Mouse (Mus musculus) intestine, embryonic 15.5 days (tissue): ENCODE results near the gene Srrm2. TPM values are rescaled to one million over a fixed set of nuclear protein-coding genes. Genes with fewer than 3 reads are reported as not detected.

Source experiments
- ATAC-seq: fragments of 200-750 bp; cut with Nextera tagmentation; 2 replicates; pipeline ENCODE4 v1.8.0; 2017; ENCODE audit warnings: moderate TSS enrichment, moderate library complexity
- H3K27ac ChIP-seq: fragments of 300-500 bp; sonication (generic); 2 replicates; pipeline ENCODE4 v1.5.1; 2015; ENCODE audit warnings: mild to moderate bottlenecking, inconsistent platforms
- H3K27me3 ChIP-seq: fragments of 300-500 bp; sonication (generic); replicated peaks from 2 replicates; pipeline ENCODE4 v1.6.1; 2015; ENCODE audit warnings: inconsistent platforms
- H3K36me3 ChIP-seq: fragments of 300-500 bp; sonication (generic); 2 replicates; pipeline ENCODE4 v1.6.1; 2015; ENCODE audit warnings: inconsistent platforms
- H3K4me1 ChIP-seq: fragments of 300-500 bp; sonication (generic); replicated peaks from 2 replicates; pipeline ENCODE4 v1.6.1; 2015; ENCODE audit warnings: inconsistent platforms
- H3K4me2 ChIP-seq: fragments of 300-500 bp; sonication (generic); replicated peaks from 2 replicates; pipeline ENCODE4 v1.6.1; 2015; ENCODE audit warnings: mild to moderate bottlenecking, inconsistent platforms
- H3K4me3 ChIP-seq: fragments of 300-500 bp; sonication (generic); replicated peaks from 2 replicates; pipeline ENCODE4 v1.5.1; 2015; ENCODE audit warnings: inconsistent platforms
- H3K9ac ChIP-seq: fragments of 300-500 bp; sonication (generic); 2 replicates; pipeline ENCODE4 v1.6.1; 2015; ENCODE audit warnings: inconsistent platforms
- H3K9me3 ChIP-seq: fragments of 300-500 bp; sonication (generic); 2 replicates; pipeline ENCODE4 v1.6.1; 2016; ENCODE audit warnings: inconsistent platforms
- WGBS: fragments of 180-500 bp; shearing (Covaris S2); methylation state at CpG from one replicate; pipeline ENCODE4 v1.1.7; 2015; 5-methylcytosine and 5-hydroxymethylcytosine counted together
- polyA plus RNA-seq: library from polyadenylated mRNA; unstranded; fragments of >200 nt; fragmentation: Nextera tagmentation; extraction: Ambion mirVana; gene quantifications from 2 replicates; pipeline ENCODE4 v1.2.1, GENCODE M21; 2015

The Srrm2 gene
- polyA plus RNA-seq = 408 and 435 TPM in 2 replicates

DNA sequence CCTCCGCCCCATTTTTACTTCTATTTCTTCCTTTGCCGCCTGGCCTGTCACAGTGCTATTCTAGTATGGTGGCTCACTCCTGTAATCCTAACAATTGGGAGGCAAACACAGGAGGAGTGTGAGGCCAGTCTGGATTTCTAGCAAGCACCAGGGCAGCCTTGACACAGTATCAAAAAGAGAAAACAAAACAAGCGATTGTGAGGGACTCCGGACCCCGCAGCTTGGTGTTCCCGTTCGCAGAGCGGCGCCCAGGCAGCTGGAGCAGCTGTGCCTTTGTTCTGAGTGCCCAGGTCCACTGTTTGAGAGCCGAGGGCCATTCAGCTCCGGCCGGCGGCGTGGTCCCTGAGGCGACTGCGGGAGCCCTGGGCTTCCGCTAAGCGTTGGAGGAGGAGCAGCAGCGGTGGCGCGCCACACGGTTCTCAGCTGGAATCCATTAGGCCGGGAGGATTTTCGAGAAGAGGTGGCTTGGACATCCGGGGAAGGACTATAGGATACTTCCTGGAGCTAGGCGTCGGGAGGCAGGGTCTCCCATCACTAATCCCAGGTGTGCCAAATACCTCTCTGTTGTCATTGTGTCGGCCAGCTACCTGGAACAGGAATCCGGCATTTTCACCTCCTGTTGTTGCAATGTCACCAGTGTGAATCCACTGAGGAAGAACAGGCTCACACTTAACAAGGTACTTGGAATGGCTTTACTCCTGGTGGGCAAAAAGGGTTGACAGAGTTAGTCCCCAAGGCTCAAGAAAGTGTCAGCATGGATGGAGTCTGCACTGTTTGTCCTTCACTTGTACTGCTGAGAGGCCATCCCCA is at the start of gene Srrm2:
TSS of gene Srrm2 (plus strand) at position 264 of the 810 bp plus-strand sequence.
- 3% methylated on average over 29 of the region's 29 CpGs for WGBS

DNA sequence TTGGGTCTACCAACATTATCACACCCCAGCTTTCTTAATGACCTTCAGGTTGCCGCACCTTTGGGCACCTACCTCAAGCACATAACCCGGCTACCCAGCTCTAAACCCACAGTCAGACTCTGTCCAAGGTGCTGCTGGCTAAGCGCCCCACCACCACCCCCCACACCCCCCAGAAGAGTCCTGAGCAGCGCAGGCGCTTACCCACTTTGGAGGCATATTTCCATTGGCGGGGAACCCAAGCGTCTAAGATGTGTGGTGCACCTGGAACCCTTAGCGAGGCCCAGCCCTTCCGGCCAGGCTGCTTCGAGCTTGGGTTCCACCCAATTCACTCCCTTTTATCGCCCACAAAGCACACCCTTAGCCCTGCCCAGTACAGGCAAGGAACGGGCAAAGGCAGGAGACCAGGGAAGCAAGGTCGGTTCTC is 49.7 kb upstream of the Srrm2 start, which contains the start of gene Paqr4:
TSS of gene Paqr4 (minus strand) at position 270 of the 424 bp plus-strand sequence.
- Histone ChIP-seq H3K9ac (peak within 1 kb of the TSS; percentile 73), H3K4me2 (peak within 1 kb of the TSS; percentile 100), H3K27me3 (peaks cover 51% of the 10 kb centered on the region), H3K36me3 (no peaks in the 10 kb centered on the region), H3K4me1 (peaks cover 43% of the 10 kb centered on the region), H3K9me3 (no peaks in the 10 kb centered on the region), H3K27ac (peak within 1 kb of the TSS; percentile 68), H3K4me3 (peak within 1 kb of the TSS; percentile 71)
- peak; percentile 70 for ATAC-seq
- WGBS = 6% methylated on average over 13 of the region's 13 CpGs

More for the DNA sequence above, at the start of gene Srrm2:
- peak within 1 kb of the TSS; percentile 45 for H3K4me3 ChIP-seq
- H3K9me3 ChIP-seq = no peaks in the 10 kb centered on the region
- ATAC-seq = peak; percentile 66
- no peaks in the 10 kb centered on the region for H3K36me3 ChIP-seq
- no peaks in the 10 kb centered on the region for H3K27me3 ChIP-seq
- peak within 1 kb of the TSS; percentile 89 for H3K4me2 ChIP-seq
- peak within 1 kb of the TSS; percentile 79 for H3K9ac ChIP-seq
- peak within 1 kb of the TSS; percentile 82 for H3K27ac ChIP-seq
- peaks cover 19% of the 10 kb centered on the region; the same call in 1 of the 2 replicates for H3K4me1 ChIP-seq

GRCm38 (mm10) chr17:23741359-23742209 is 48.7 kb upstream of the Srrm2 start:
- peak overlapping the region; percentile 48 for H3K4me2 ChIP-seq
- WGBS = 48% methylated on average over 38 of the region's 38 CpGs

GRCm38 (mm10) chr17:23742210-23742793 is 48.0 kb upstream of the Srrm2 start:
- no peak for ATAC-seq
- Histone ChIP-seq H3K27me3 (peaks cover 61% of the 10 kb centered on the region), H3K4me3 (peak overlapping the region; percentile 22), H3K36me3 (no peaks in the 10 kb centered on the region), H3K4me1 (peaks cover 50% of the 10 kb centered on the region), H3K4me2 (peak overlapping the region; percentile 48), H3K27ac (no peak overlapping the region), H3K9me3 (no peaks in the 10 kb centered on the region), H3K9ac (no peak overlapping the region)
- WGBS = 9% methylated on average over 44 of the region's 44 CpGs

More at GRCm38 (mm10) chr17:23741359-23742209, 48.7 kb upstream of the Srrm2 start:
- ATAC-seq = no peak
- Histone ChIP-seq H3K36me3 (no peaks in the 10 kb centered on the region), H3K4me1 (peaks cover 50% of the 10 kb centered on the region), H3K9ac (no peak overlapping the region), H3K4me3 (peak overlapping the region; percentile 22; the same call in 1 of the 2 replicates), H3K9me3 (no peaks in the 10 kb centered on the region), H3K27me3 (peaks cover 58% of the 10 kb centered on the region), H3K27ac (no peak overlapping the region)

DNA sequence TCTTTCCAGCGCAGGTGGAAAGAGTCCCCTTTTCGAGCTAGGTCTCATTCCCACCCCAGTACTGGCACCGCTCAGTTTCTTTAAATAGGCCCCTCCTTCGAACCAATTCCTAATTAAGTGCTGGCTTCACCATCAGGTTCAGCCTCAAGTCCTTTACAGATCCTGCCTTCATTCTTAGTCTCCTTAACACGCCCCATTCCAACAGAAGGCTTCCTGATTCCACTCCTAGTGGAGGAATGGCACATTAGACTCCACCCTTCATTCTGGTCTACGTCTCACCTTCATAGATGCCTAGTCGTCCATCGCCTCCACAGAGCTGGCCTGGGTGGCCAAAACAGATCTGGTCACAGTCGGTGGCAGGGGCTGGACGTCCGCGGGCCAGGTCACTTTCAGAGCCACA is 47.4 kb upstream of the Srrm2 start:
- H3K9ac ChIP-seq = no peak overlapping the region
- 63% methylated on average over 12 of the region's 12 CpGs for WGBS
- H3K4me1 ChIP-seq = peaks cover 50% of the 10 kb centered on the region
- H3K27ac ChIP-seq = no peak overlapping the region
- no peaks in the 10 kb centered on the region for H3K9me3 ChIP-seq
- peaks cover 61% of the 10 kb centered on the region for H3K27me3 ChIP-seq
- H3K36me3 ChIP-seq = no peaks in the 10 kb centered on the region
- H3K4me2 ChIP-seq = peak overlapping the region; percentile 48; the same call in 1 of the 2 replicates
- ATAC-seq = no peak
- peak overlapping the region; percentile 22; the same call in 1 of the 2 replicates for H3K4me3 ChIP-seq

- Histone ChIP-seq H3K36me3 (no peaks in the 10 kb centered on the region), H3K27me3 (peaks cover 61% of the 10 kb centered on the region), H3K27ac (no peak overlapping the region), H3K4me1 (peaks cover 44% of the 10 kb centered on the region), H3K9ac (no peak overlapping the region), H3K9me3 (no peaks in the 10 kb centered on the region), H3K4me3 (no peak overlapping the region), H3K4me2 (0 out of 2 replicates have a peak overlapping the region, but pooled peaks have one; percentile 79)
- ATAC-seq = no peak
- 32% methylated on average over 8 of the region's 8 CpGs for WGBS
These were observed 46.3 kb upstream of the Srrm2 start for GRCm38 (mm10) chr17:23744076-23744475.

DNA sequence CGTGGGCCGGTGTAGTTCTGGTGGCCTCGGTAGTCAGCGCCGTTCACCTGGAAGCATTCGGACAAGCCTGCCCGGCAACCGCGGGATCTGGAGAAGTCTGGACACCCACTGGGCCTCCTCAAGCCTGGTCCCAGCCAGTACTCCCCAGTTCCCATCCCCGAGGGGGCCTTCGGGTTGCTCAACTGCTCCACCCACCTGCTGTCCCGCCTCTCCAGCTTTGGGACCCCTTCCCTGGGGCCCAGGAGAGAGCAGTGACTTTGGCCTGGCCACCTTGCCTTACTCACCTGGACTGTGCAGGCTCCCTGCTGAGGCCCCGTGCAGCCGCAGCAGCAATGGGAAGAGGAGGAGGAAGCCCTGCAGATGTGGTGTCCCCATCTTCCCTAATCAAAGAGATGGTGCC is 45.7 kb upstream of the Srrm2 start:
- H3K27me3 ChIP-seq = peaks cover 61% of the 10 kb centered on the region
- H3K4me3 ChIP-seq = 0 out of 2 replicates have a peak overlapping the region, but pooled peaks have one; percentile 30
- peak overlapping the region; percentile 79 for H3K4me2 ChIP-seq
- 4% methylated on average over 14 of the region's 14 CpGs for WGBS
- H3K4me1 ChIP-seq = peaks cover 38% of the 10 kb centered on the region
- no peaks in the 10 kb centered on the region for H3K36me3 ChIP-seq
- ATAC-seq = no peak
- no peak overlapping the region for H3K9ac ChIP-seq
- H3K27ac ChIP-seq = no peak overlapping the region
- no peaks in the 10 kb centered on the region for H3K9me3 ChIP-seq

GRCm38 (mm10) chr17:23745301-23746251 is 44.8 kb upstream of the Srrm2 start, which contains the start of gene Kremen2:
TSS of gene Kremen2 (minus strand) at chr17:23745833.
- 1% methylated on average over 40 of the region's 45 CpGs for WGBS
- Histone ChIP-seq H3K9ac (peak within 1 kb of the TSS; percentile 34; the same call in 1 of the 2 replicates), H3K4me3 (peak within 1 kb of the TSS; percentile 30), H3K36me3 (no peaks in the 10 kb centered on the region), H3K27ac (no peak within 1 kb of the TSS), H3K9me3 (no peaks in the 10 kb centered on the region), H3K27me3 (peaks cover 60% of the 10 kb centered on the region), H3K4me2 (peak within 1 kb of the TSS; percentile 79), H3K4me1 (peaks cover 33% of the 10 kb centered on the region)
- ATAC-seq = no peak

DNA sequence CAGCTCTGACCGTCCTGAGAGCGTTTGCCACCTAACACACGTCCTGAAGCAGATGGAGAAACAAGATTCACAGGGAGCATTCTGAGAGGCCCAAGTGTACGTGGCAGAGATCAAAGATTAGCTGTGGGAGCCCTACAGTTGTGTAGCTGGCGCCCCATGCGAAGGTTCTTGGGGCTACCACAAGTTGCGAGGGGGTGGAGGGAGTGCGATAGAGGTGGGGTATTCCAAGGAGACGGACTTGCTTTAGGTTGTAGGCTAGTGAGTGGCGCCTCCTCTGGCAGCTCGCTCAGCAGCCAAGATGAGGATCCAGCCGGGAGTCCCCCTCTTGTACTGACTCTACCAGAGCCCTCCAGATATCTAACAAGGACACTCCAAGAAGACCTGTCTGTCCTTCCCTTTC is 44.0 kb upstream of the Srrm2 start:
- peak overlapping the region; percentile 79 for H3K4me2 ChIP-seq
- H3K27me3 ChIP-seq = peaks cover 53% of the 10 kb centered on the region

GRCm38 (mm10) chr17:23746767-23747166 is 43.6 kb upstream of the Srrm2 start:
- no peaks in the 10 kb centered on the region for H3K36me3 ChIP-seq
- no peaks in the 10 kb centered on the region for H3K9me3 ChIP-seq
- peaks cover 27% of the 10 kb centered on the region for H3K4me1 ChIP-seq
- no peak overlapping the region for H3K4me2 ChIP-seq
- H3K27me3 ChIP-seq = peaks cover 48% of the 10 kb centered on the region
- ATAC-seq = no peak
- no peak overlapping the region for H3K4me3 ChIP-seq
- 83% methylated on average over 3 of the region's 3 CpGs for WGBS
- H3K9ac ChIP-seq = no peak overlapping the region
- H3K27ac ChIP-seq = no peak overlapping the region

More for the DNA sequence above, 44.0 kb upstream of the Srrm2 start:
- Histone ChIP-seq H3K9ac (no peak overlapping the region), H3K4me3 (no peak overlapping the region), H3K36me3 (no peaks in the 10 kb centered on the region), H3K4me1 (peaks cover 29% of the 10 kb centered on the region), H3K9me3 (no peaks in the 10 kb centered on the region), H3K27ac (no peak overlapping the region)
- 10% methylated on average over 12 of the region's 12 CpGs for WGBS
- ATAC-seq = no peak

GRCm38 (mm10) chr17:23747471-23747870 is 42.9 kb upstream of the Srrm2 start:
- H3K4me2 ChIP-seq = no peak overlapping the region
- no peak overlapping the region for H3K4me3 ChIP-seq
- peaks cover 41% of the 10 kb centered on the region for H3K27me3 ChIP-seq
- no peak for ATAC-seq
- no peak overlapping the region for H3K27ac ChIP-seq
- H3K4me1 ChIP-seq = peaks cover 20% of the 10 kb centered on the region
- H3K36me3 ChIP-seq = no peaks in the 10 kb centered on the region
- 79% methylated on average over 3 of the region's 3 CpGs for WGBS
- no peaks in the 10 kb centered on the region for H3K9me3 ChIP-seq
- no peak overlapping the region for H3K9ac ChIP-seq
